Mouse (Mus musculus): ENCODE data around the gene Gm11568. TPM values are rescaled to one million over a fixed set of nuclear protein-coding genes. Genes with fewer than 3 reads are reported as not detected.
"Not testable (repeated sequence)": the region's sequence is repeated elsewhere in the genome, so short reads cannot be mapped to it uniquely, and the experiment has no call there.

Gene Gm11568
- polyA plus RNA-seq (2014; fragmentation: Nextera tagmentation; extraction: Ambion mirVana) = not detected in 2 replicates

DNA sequence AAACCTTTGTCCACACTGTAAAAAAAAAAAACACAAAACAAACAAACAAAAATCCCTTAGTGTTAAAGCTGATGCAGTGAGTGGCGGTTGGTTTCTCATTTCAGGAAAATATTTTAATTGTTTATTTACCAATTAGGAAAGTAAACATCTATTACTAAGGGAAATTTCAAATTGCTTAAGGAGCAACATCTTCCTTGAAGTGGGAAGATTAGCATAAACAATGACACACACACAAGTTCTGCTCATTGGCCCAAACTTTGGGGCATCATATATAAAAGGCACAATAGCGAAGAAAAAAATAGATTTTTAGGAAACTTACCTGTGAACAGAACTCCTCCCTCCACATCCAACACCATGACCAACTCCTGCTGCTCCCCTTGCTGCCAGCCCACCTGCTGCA lies at the start of gene Gm11568:
Gm11568 (plus strand) TSS at position 301 of the 400 bp plus-strand sequence.
- Histone ChIP-seq H3K4me1 (ENCODE audit: control insufficient read depth, insufficient read depth, low read length) (no peaks in the 10 kb centered on the region), H3K9ac (ENCODE audit: low read length) (no peak within 1 kb of the TSS), H3K4me3 (ENCODE audit: low read depth, low read length) (no peak within 1 kb of the TSS), H3K4me2 (ENCODE audit: low read length) (no peak within 1 kb of the TSS), H3K36me3 (ENCODE audit: control insufficient read depth, insufficient read depth, low read length) (no peaks in the 10 kb centered on the region), H3K27me3 (replicated peaks; ENCODE audit: control insufficient read depth, insufficient read depth, low read length) (no peaks in the 10 kb centered on the region), H3K9me3 (replicated peaks; ENCODE audit: control insufficient read depth, low read length) (no peaks in the 10 kb centered on the region), H3K27ac (ENCODE audit: low read depth, low read length) (no peak within 1 kb of the TSS)
- WGBS = 87% methylated on average over 2 of the region's 2 CpGs
- DNase-seq (ENCODE audit: low spot score) (no peak), ATAC-seq (no peak)

DNA sequence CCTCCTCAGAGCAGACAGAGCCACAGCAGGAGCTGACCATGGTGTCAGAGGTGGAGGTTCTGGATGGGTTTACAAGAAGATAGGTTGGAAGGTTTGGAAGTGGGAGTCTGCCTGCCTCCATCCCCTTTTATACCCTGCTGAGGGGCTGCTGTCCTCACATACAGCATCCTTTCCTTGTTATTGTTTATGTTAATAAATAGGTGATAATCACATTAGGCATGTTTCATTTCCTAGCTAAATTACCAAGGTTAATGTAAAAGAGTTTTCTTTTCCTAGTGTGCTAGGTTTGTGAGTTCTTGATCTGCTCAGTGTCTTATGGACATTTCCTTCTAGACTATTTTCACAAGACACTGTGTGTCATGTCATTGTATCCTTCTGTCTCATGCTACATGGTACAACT lies 47.9 kb upstream of the Gm11568 start, which contains the start of gene Krtap4-13:
Krtap4-13 (minus strand) TSS at position 101 of the 400 bp plus-strand sequence.
- H3K27me3 ChIP-seq (replicated peaks; ENCODE audit: control insufficient read depth, insufficient read depth, low read length); H3K4me1 ChIP-seq (ENCODE audit: control insufficient read depth, insufficient read depth, low read length); H3K27ac ChIP-seq (ENCODE audit: low read depth, low read length); H3K4me2 ChIP-seq (ENCODE audit: low read length); ATAC-seq; H3K36me3 ChIP-seq (ENCODE audit: control insufficient read depth, insufficient read depth, low read length); H3K9ac ChIP-seq (ENCODE audit: low read length); H3K4me3 ChIP-seq (ENCODE audit: low read depth, low read length); H3K9me3 ChIP-seq (replicated peaks; ENCODE audit: control insufficient read depth, low read length); DNase-seq (ENCODE audit: low spot score): not testable (repeated sequence)

GRCm38 (mm10) chr11:99815566-99815965 lies 42.2 kb upstream of the Gm11568 start, which contains the start of gene Gm11564:
Gm11564 (minus strand) TSS chr11:99815666.
- H3K27ac ChIP-seq (ENCODE audit: low read depth, low read length); H3K4me1 ChIP-seq (ENCODE audit: control insufficient read depth, insufficient read depth, low read length); ATAC-seq; H3K27me3 ChIP-seq (replicated peaks; ENCODE audit: control insufficient read depth, insufficient read depth, low read length); H3K4me2 ChIP-seq (ENCODE audit: low read length); H3K9ac ChIP-seq (ENCODE audit: low read length); H3K9me3 ChIP-seq (replicated peaks; ENCODE audit: control insufficient read depth, low read length); DNase-seq (ENCODE audit: low spot score); H3K36me3 ChIP-seq (ENCODE audit: control insufficient read depth, insufficient read depth, low read length); H3K4me3 ChIP-seq (ENCODE audit: low read depth, low read length): not testable (repeated sequence)
- 84% methylated on average over 2 of the region's 2 CpGs for WGBS

GRCm38 (mm10) chr11:99837966-99838365 lies 19.8 kb upstream of the Gm11568 start, which contains the start of gene 2300003K06Rik:
2300003K06Rik (minus strand) TSS chr11:99838066.
- Histone ChIP-seq H3K4me3 (ENCODE audit: low read depth, low read length) (no peak within 1 kb of the TSS), H3K9ac (ENCODE audit: low read length) (no peak within 1 kb of the TSS), H3K27ac (ENCODE audit: low read depth, low read length) (no peak within 1 kb of the TSS), H3K36me3 (ENCODE audit: control insufficient read depth, insufficient read depth, low read length) (no peaks in the 10 kb centered on the region), H3K4me1 (ENCODE audit: control insufficient read depth, insufficient read depth, low read length) (no peaks in the 10 kb centered on the region), H3K4me2 (ENCODE audit: low read length) (no peak within 1 kb of the TSS), H3K27me3 (replicated peaks; ENCODE audit: control insufficient read depth, insufficient read depth, low read length) (no peaks in the 10 kb centered on the region), H3K9me3 (replicated peaks; ENCODE audit: control insufficient read depth, low read length) (no peaks in the 10 kb centered on the region)
- 75% methylated on average over 1 of the region's 1 CpGs for WGBS
- DNase-seq (ENCODE audit: low spot score) (no peak), ATAC-seq (no peak)

DNA sequence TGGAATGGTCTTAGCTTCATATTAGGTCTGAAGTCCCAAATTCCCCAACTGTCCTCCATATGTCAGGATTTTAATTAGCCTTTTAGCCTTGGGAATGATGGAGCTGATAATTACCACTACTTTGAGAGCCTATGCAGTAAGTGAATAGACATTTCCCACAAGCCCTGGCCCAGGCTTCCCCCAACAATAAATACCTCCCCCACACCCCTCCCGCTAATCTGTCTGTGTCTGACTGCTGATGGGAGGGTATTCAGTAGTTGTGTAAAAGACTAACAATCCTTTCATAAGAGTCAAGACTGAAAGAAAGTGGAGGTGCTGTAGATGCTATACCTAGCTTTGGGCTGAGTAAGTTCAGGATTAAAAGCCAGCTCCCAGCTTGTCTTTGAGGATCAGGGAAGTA lies 15.5 kb upstream of the Gm11568 start:
- no peaks in the 10 kb centered on the region for H3K27me3 ChIP-seq (replicated peaks; ENCODE audit: control insufficient read depth, insufficient read depth, low read length)
- DNase-seq (ENCODE audit: low spot score) (peak; percentile 1), ATAC-seq (no peak)
- 12% methylated on average over 1 of the region's 1 CpGs for WGBS
- H3K4me2 ChIP-seq (ENCODE audit: low read length) = no peak overlapping the region
- H3K36me3 ChIP-seq (ENCODE audit: control insufficient read depth, insufficient read depth, low read length) = no peaks in the 10 kb centered on the region
- no peak overlapping the region for H3K27ac ChIP-seq (ENCODE audit: low read depth, low read length)
- no peaks in the 10 kb centered on the region for H3K4me1 ChIP-seq (ENCODE audit: control insufficient read depth, insufficient read depth, low read length)
- H3K4me3 ChIP-seq (ENCODE audit: low read depth, low read length) = no peak overlapping the region
- H3K9ac ChIP-seq (ENCODE audit: low read length) = no peak overlapping the region
- H3K9me3 ChIP-seq (replicated peaks; ENCODE audit: control insufficient read depth, low read length) = no peaks in the 10 kb centered on the region

- 87% methylated on average over 2 of the region's 2 CpGs for WGBS
- Histone ChIP-seq H3K27me3 (replicated peaks; ENCODE audit: control insufficient read depth, insufficient read depth, low read length) (no peaks in the 10 kb centered on the region), H3K9me3 (replicated peaks; ENCODE audit: control insufficient read depth, low read length) (no peaks in the 10 kb centered on the region), H3K9ac (ENCODE audit: low read length) (no peak overlapping the region), H3K4me2 (ENCODE audit: low read length) (no peak overlapping the region), H3K27ac (ENCODE audit: low read depth, low read length) (no peak overlapping the region), H3K36me3 (ENCODE audit: control insufficient read depth, insufficient read depth, low read length) (no peaks in the 10 kb centered on the region), H3K4me1 (ENCODE audit: control insufficient read depth, insufficient read depth, low read length) (no peaks in the 10 kb centered on the region), H3K4me3 (ENCODE audit: low read depth, low read length) (no peak overlapping the region)
- DNase-seq (ENCODE audit: low spot score) (no peak), ATAC-seq (no peak)
Observed at GRCm38 (mm10) chr11:99846746-99847145, 11.0 kb upstream of the Gm11568 start.

DNA sequence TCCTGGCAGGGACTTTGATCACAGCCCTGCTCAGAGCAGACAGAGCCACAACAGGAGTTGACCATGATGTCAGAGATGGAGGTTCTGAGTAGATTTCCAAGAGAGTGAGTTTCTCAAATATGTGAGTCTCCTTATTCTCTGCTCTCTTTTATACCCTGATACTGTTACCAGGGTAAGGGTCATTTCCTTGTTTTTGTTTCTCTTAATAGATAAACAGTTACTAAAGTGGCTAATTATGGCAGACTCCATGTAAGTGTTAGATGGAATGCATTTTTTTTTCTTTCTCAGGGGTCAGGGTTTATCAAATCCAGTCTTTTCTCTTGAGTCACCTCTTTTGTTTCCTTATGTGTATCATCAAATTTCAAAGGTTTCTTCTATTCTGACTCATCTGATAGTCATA lies 6.2 kb upstream of the Gm11568 start, which contains the start of gene Krtap4-16:
Krtap4-16 (minus strand) TSS at position 101 of the 400 bp plus-strand sequence.
- no peak for ATAC-seq
- H3K4me2 ChIP-seq (ENCODE audit: low read length) = no peak within 1 kb of the TSS
- H3K9ac ChIP-seq (ENCODE audit: low read length) = no peak within 1 kb of the TSS
- DNase-seq (ENCODE audit: low spot score) = no peak
- no peak within 1 kb of the TSS for H3K27ac ChIP-seq (ENCODE audit: low read depth, low read length)
- no peaks in the 10 kb centered on the region for H3K9me3 ChIP-seq (replicated peaks; ENCODE audit: control insufficient read depth, low read length)
- H3K4me1 ChIP-seq (ENCODE audit: control insufficient read depth, insufficient read depth, low read length) = no peaks in the 10 kb centered on the region
- H3K27me3 ChIP-seq (replicated peaks; ENCODE audit: control insufficient read depth, insufficient read depth, low read length) = no peaks in the 10 kb centered on the region
- no peaks in the 10 kb centered on the region for H3K36me3 ChIP-seq (ENCODE audit: control insufficient read depth, insufficient read depth, low read length)
- H3K4me3 ChIP-seq (ENCODE audit: low read depth, low read length) = no peak within 1 kb of the TSS

- no peaks in the 10 kb centered on the region for H3K27me3 ChIP-seq (replicated peaks; ENCODE audit: control insufficient read depth, insufficient read depth, low read length)
- no peaks in the 10 kb centered on the region for H3K36me3 ChIP-seq (ENCODE audit: control insufficient read depth, insufficient read depth, low read length)
- H3K4me1 ChIP-seq (ENCODE audit: control insufficient read depth, insufficient read depth, low read length) = no peaks in the 10 kb centered on the region
- no peak overlapping the region for H3K9ac ChIP-seq (ENCODE audit: low read length)
- ATAC-seq (no peak), DNase-seq (ENCODE audit: low spot score) (peak; percentile 60)
- H3K9me3 ChIP-seq (replicated peaks; ENCODE audit: control insufficient read depth, low read length) = no peaks in the 10 kb centered on the region
- H3K4me3 ChIP-seq (ENCODE audit: low read depth, low read length) = no peak overlapping the region
- H3K27ac ChIP-seq (ENCODE audit: low read depth, low read length) = no peak overlapping the region
- no peak overlapping the region for H3K4me2 ChIP-seq (ENCODE audit: low read length)
- WGBS = 55% methylated on average over 3 of the region's 3 CpGs
Observed at GRCm38 (mm10) chr11:99854121-99854520, 3.6 kb upstream of the Gm11568 start.

DNA sequence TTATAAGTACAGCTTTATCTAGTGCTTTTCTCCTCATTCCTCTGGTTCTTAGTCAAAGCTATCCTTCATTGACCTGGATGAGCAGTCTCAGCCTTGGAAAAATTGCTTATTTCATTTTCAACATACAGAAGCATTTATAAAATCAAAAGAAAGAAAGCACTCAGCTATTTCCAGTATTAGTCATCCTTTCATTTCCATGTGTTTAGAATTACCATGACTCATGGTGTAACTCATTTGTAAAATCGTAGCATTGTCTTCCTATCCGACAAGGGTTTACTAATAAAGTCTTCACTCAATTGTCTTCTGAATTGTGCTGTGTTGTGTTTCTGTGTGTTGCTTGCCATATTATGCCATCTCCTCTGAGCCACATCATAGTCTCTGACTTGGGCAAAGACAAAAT lies 1.0 kb downstream of the Gm11568 start:
- H3K4me1 ChIP-seq (ENCODE audit: control insufficient read depth, insufficient read depth, low read length) = no peaks in the 10 kb centered on the region
- ATAC-seq = no peak
- 60% methylated on average over 2 of the region's 2 CpGs for WGBS

More for the DNA sequence above, 1.0 kb downstream of the Gm11568 start:
- Histone ChIP-seq H3K4me2 (ENCODE audit: low read length) (no peak overlapping the region), H3K4me3 (ENCODE audit: low read depth, low read length) (no peak overlapping the region), H3K27ac (ENCODE audit: low read depth, low read length) (no peak overlapping the region), H3K27me3 (replicated peaks; ENCODE audit: control insufficient read depth, insufficient read depth, low read length) (no peaks in the 10 kb centered on the region), H3K9ac (ENCODE audit: low read length) (no peak overlapping the region), H3K36me3 (ENCODE audit: control insufficient read depth, insufficient read depth, low read length) (no peaks in the 10 kb centered on the region), H3K9me3 (replicated peaks; ENCODE audit: control insufficient read depth, low read length) (no peaks in the 10 kb centered on the region)
- no peak for DNase-seq (ENCODE audit: low spot score)

Measured in forebrain, embryonic 14.5 days (tissue).